Mouse (Mus musculus) kidney, embryonic 16.5 days (tissue): ENCODE data around the gene Mmd2. TPM values are rescaled to one million over a fixed set of nuclear protein-coding genes. Genes with fewer than 3 reads are reported as not detected.

Experiments
- ATAC-seq: fragments of 200-750 bp; cut with Nextera tagmentation; 2 replicates; pipeline ENCODE4 v1.8.0; 2017; ENCODE audit warnings: moderate TSS enrichment; ENCODE audit not compliant: low FRiP score, low TSS enrichment
- H3K27ac ChIP-seq: fragments of 300-500 bp; sonication (generic); 2 replicates; pipeline ENCODE4 v1.5.1; 2014; ENCODE audit warnings: low read length
- H3K27me3 ChIP-seq: fragments of 300-500 bp; sonication (generic); 2 replicates; pipeline ENCODE4 v1.6.1; 2014; ENCODE audit warnings: low read length, control low read depth, mixed read lengths; ENCODE audit not compliant: insufficient read depth
- H3K36me3 ChIP-seq: fragments of 300-500 bp; sonication (generic); 2 replicates; pipeline ENCODE4 v1.6.1; 2014; ENCODE audit warnings: low read length, control low read depth, mixed read lengths; ENCODE audit not compliant: insufficient read depth
- H3K4me1 ChIP-seq: fragments of 300-500 bp; sonication (generic); 2 replicates; pipeline ENCODE4 v1.6.1; 2014; ENCODE audit warnings: low read length, control low read depth, mixed read lengths; ENCODE audit not compliant: insufficient read depth
- H3K4me2 ChIP-seq: fragments of 300-500 bp; sonication (generic); replicated peaks from 2 replicates; pipeline ENCODE4 v1.6.1; 2014; ENCODE audit warnings: low read depth, low read length
- H3K4me3 ChIP-seq: fragments of 300-500 bp; sonication (generic); 2 replicates; pipeline ENCODE4 v1.5.1; 2014; ENCODE audit warnings: mild to moderate bottlenecking, low read length
- H3K9ac ChIP-seq: fragments of 300-500 bp; sonication (generic); replicated peaks from 2 replicates; pipeline ENCODE4 v1.6.1; 2014; ENCODE audit warnings: low read length
- H3K9me3 ChIP-seq: fragments of 300-500 bp; sonication (generic); 2 replicates; pipeline ENCODE4 v1.6.1; 2016; ENCODE audit warnings: low read length, control low read depth
- WGBS: fragments of 180-500 bp; shearing (Covaris S2); extraction: QIAGEN DNeasy Blood & Tissue Kit; methylation state at CpG from one replicate; pipeline ENCODE4 v1.1.7; 2014; 5-methylcytosine and 5-hydroxymethylcytosine counted together
- polyA plus RNA-seq: library from polyadenylated mRNA; unstranded; fragments of >200 nt; fragmentation: Nextera tagmentation; extraction: Ambion mirVana; gene quantifications from 2 replicates; pipeline ENCODE4 v1.2.1, GENCODE M21; 2015

Gene Mmd2
- polyA plus RNA-seq, 1 experiment from 2014 or later, result 0.64 TPM

GRCm38 (mm10) chr5:142581517-142581916, 27.1 kb downstream of the Mmd2 start:
- H3K4me3 ChIP-seq, result no peak overlapping the region
- H3K27me3 ChIP-seq, result no peaks in the 10 kb centered on the region
- 9% methylated on average over 5 of the region's 5 CpGs for WGBS
- ATAC-seq, result peak; percentile 51; the same call in 1 of the 2 replicates
- no peak overlapping the region for H3K27ac ChIP-seq
- H3K4me2 ChIP-seq, result no peak overlapping the region
- peaks cover 4% of the 10 kb centered on the region; the same call in 1 of the 2 replicates for H3K9me3 ChIP-seq
- no peaks in the 10 kb centered on the region for H3K36me3 ChIP-seq
- no peaks in the 10 kb centered on the region for H3K4me1 ChIP-seq
- no peak overlapping the region for H3K9ac ChIP-seq

GRCm38 (mm10) chr5:142578192-142578591, 30.4 kb downstream of the Mmd2 start:
- no peaks in the 10 kb centered on the region for H3K4me1 ChIP-seq
- H3K4me2 ChIP-seq, result no peak overlapping the region
- H3K27ac ChIP-seq, result no peak overlapping the region
- no peak overlapping the region for H3K4me3 ChIP-seq
- ATAC-seq, result no peak
- WGBS, result 91% methylated on average over 10 of the region's 10 CpGs
- H3K9ac ChIP-seq, result no peak overlapping the region
- H3K9me3 ChIP-seq, result peaks cover 4% of the 10 kb centered on the region; the same call in 1 of the 2 replicates
- no peaks in the 10 kb centered on the region for H3K36me3 ChIP-seq
- no peaks in the 10 kb centered on the region for H3K27me3 ChIP-seq

GRCm38 (mm10) chr5:142576832-142577231, 31.8 kb downstream of the Mmd2 start:
- Histone ChIP-seq H3K27me3 (no peaks in the 10 kb centered on the region), H3K4me1 (no peaks in the 10 kb centered on the region)
- no peak for ATAC-seq

GRCm38 (mm10) chr5:142574323-142575057, 34.1 kb downstream of the Mmd2 start:
- 81% methylated on average over 8 of the region's 8 CpGs for WGBS
- Histone ChIP-seq H3K4me2 (no peak overlapping the region), H3K27ac (no peak overlapping the region)

More at GRCm38 (mm10) chr5:142576832-142577231, 31.8 kb downstream of the Mmd2 start:
- H3K9me3 ChIP-seq, result peaks cover 10% of the 10 kb centered on the region
- no peak overlapping the region for H3K27ac ChIP-seq
- no peaks in the 10 kb centered on the region for H3K36me3 ChIP-seq
- WGBS, result 81% methylated on average over 7 of the region's 7 CpGs
- H3K9ac ChIP-seq, result no peak overlapping the region
- no peak overlapping the region for H3K4me2 ChIP-seq
- H3K4me3 ChIP-seq, result no peak overlapping the region

GRCm38 (mm10) chr5:142564606-142565005, 44.0 kb downstream of the Mmd2 start:
- no peak overlapping the region for H3K27ac ChIP-seq
- no peak overlapping the region for H3K4me3 ChIP-seq
- no peak overlapping the region for H3K9ac ChIP-seq
- no peaks in the 10 kb centered on the region for H3K4me1 ChIP-seq
- no peak overlapping the region for H3K4me2 ChIP-seq
- ATAC-seq, result no peak
- no peaks in the 10 kb centered on the region for H3K27me3 ChIP-seq
- WGBS, result 89% methylated on average over 1 of the region's 1 CpGs
- 0 out of 2 replicates have a peak, but pooled peaks cover 5% of the 10 kb centered on the region for H3K9me3 ChIP-seq
- H3K36me3 ChIP-seq, result no peaks in the 10 kb centered on the region

More at GRCm38 (mm10) chr5:142574323-142575057, 34.1 kb downstream of the Mmd2 start:
- no peaks in the 10 kb centered on the region for H3K4me1 ChIP-seq
- H3K4me3 ChIP-seq, result no peak overlapping the region
- no peak overlapping the region for H3K9ac ChIP-seq
- H3K9me3 ChIP-seq, result peaks cover 10% of the 10 kb centered on the region
- no peaks in the 10 kb centered on the region for H3K27me3 ChIP-seq
- no peak for ATAC-seq
- no peaks in the 10 kb centered on the region for H3K36me3 ChIP-seq

GRCm38 (mm10) chr5:142560261-142560660, 48.3 kb downstream of the Mmd2 start:
- Histone ChIP-seq H3K4me2 (no peak overlapping the region), H3K4me1 (no peaks in the 10 kb centered on the region), H3K27me3 (no peaks in the 10 kb centered on the region), H3K9ac (no peak overlapping the region), H3K27ac (no peak overlapping the region), H3K36me3 (no peaks in the 10 kb centered on the region), H3K4me3 (no peak overlapping the region), H3K9me3 (no peaks in the 10 kb centered on the region; the same call in 1 of the 2 replicates)
- WGBS, result 57% methylated on average over 7 of the region's 7 CpGs
- no peak for ATAC-seq

- peak; percentile 74 for ATAC-seq
- H3K4me1 ChIP-seq, result no peaks in the 10 kb centered on the region
- WGBS, result 24% methylated on average over 12 of the region's 21 CpGs
- H3K27me3 ChIP-seq, result no peaks in the 10 kb centered on the region
- H3K9ac ChIP-seq, result no peak overlapping the region
- H3K27ac ChIP-seq, result no peak overlapping the region
- no peaks in the 10 kb centered on the region; the same call in 1 of the 2 replicates for H3K9me3 ChIP-seq
- no peak overlapping the region for H3K4me3 ChIP-seq
- no peaks in the 10 kb centered on the region for H3K36me3 ChIP-seq
- H3K4me2 ChIP-seq, result no peak overlapping the region
Measured at GRCm38 (mm10) chr5:142557397-142558067, 51.1 kb downstream of the Mmd2 start.

- Histone ChIP-seq H3K36me3 (no peaks in the 10 kb centered on the region), H3K4me1 (no peaks in the 10 kb centered on the region), H3K4me3 (no peak overlapping the region), H3K9me3 (no peaks in the 10 kb centered on the region; the same call in 1 of the 2 replicates), H3K9ac (no peak overlapping the region), H3K4me2 (no peak overlapping the region), H3K27me3 (no peaks in the 10 kb centered on the region), H3K27ac (no peak overlapping the region)
- 80% methylated on average over 4 of the region's 4 CpGs for WGBS
- no peak for ATAC-seq
Measured at GRCm38 (mm10) chr5:142556721-142557120, 51.9 kb downstream of the Mmd2 start.

GRCm38 (mm10) chr5:142555866-142556265, 52.7 kb downstream of the Mmd2 start:
- H3K36me3 ChIP-seq, result no peaks in the 10 kb centered on the region
- H3K4me3 ChIP-seq, result no peak overlapping the region
- WGBS, result 81% methylated on average over 5 of the region's 5 CpGs
- no peak overlapping the region for H3K27ac ChIP-seq
- no peaks in the 10 kb centered on the region for H3K27me3 ChIP-seq
- no peak overlapping the region for H3K4me2 ChIP-seq
- H3K4me1 ChIP-seq, result 0 out of 2 replicates have a peak, but pooled peaks cover 1% of the 10 kb centered on the region
- ATAC-seq, result no peak
- no peak overlapping the region for H3K9ac ChIP-seq
- H3K9me3 ChIP-seq, result no peaks in the 10 kb centered on the region; the same call in 1 of the 2 replicates
